Comparison of ENCODE assay signal across 19 mouse cellular contexts in genomic region chr5:132974876-132975275, GRCm38 (mm10).
DNase-seq lines count a peak whose midpoint lies in the region; ATAC-seq lines count a peak whose summit lies in the region.
"Had no signal": no experiment of that assay in that cellular context is flagged by ENCODE, and none has a peak within 500 bp of the region (broad histone marks: within the 10 kb centered on the region; RNA-seq: fewer than 3 reads in every experiment).

No protein-coding gene starts in this region.

- no peak overlapping the region for H3K4me3 ChIP-seq in hindbrain, embryonic 11.5 days (ENCODE audit: low read depth, low read length)
- H3K4me3 ChIP-seq in hindbrain, embryonic 12.5 days, result no peak overlapping the region
- no peak overlapping the region for H3K4me3 ChIP-seq in forebrain, embryonic 14.5 days (ENCODE audit: low read depth, low read length)
- H3K4me3 ChIP-seq in midbrain, embryonic 11.5 days (ENCODE audit: low read depth, low read length), result no peak overlapping the region
- H3K4me3 ChIP-seq in intestine, embryonic 15.5 days (replicated peaks), result no peak overlapping the region
- H3K4me3 ChIP-seq: embryonic facial prominence, embryonic 15.5 days; heart, embryonic 12.5 days; left cerebral cortex, adult 2 months; limb, embryonic 10.5 days; neural tube, embryonic 13.5 days had no signal

- no peaks in the 10 kb centered on the region for H3K36me3 ChIP-seq in hindbrain, embryonic 11.5 days (ENCODE audit: control insufficient read depth, insufficient read depth, low read length)
- no peaks in the 10 kb centered on the region for H3K36me3 ChIP-seq in hindbrain, embryonic 12.5 days
- H3K36me3 ChIP-seq in forebrain, embryonic 14.5 days (ENCODE audit: control insufficient read depth, insufficient read depth, low read length), result no peaks in the 10 kb centered on the region
- H3K36me3 ChIP-seq in midbrain, embryonic 11.5 days (ENCODE audit: control insufficient read depth, insufficient read depth, low read length), result no peaks in the 10 kb centered on the region
- H3K36me3 ChIP-seq in intestine, embryonic 15.5 days, result no peaks in the 10 kb centered on the region
- H3K36me3 ChIP-seq: embryonic facial prominence, embryonic 15.5 days; heart, embryonic 12.5 days; limb, embryonic 10.5 days; neural tube, embryonic 13.5 days had no signal

- DNase-seq in hindbrain, embryonic 11.5 days (ENCODE audit: low spot score), result peak; percentile 9
- DNase-seq in forebrain, embryonic 14.5 days (ENCODE audit: low spot score), result peak; percentile 54
- peak; percentile 90 for DNase-seq in midbrain, embryonic 11.5 days (ENCODE audit: low spot score, missing footprints)
- DNase-seq in right cerebral cortex, postnatal 14 days, result no peak
- DNase-seq: cerebellum, adult 9-11 months; kidney, adult 9 months; kidney, postnatal 36 days; liver, postnatal 0 days; lung, postnatal 10 days had no signal

- H3K27ac ChIP-seq in hindbrain, embryonic 11.5 days (ENCODE audit: low read depth, low read length), result no peak overlapping the region
- H3K27ac ChIP-seq in hindbrain, embryonic 12.5 days, result no peak overlapping the region
- H3K27ac ChIP-seq in forebrain, embryonic 14.5 days (ENCODE audit: low read depth, low read length), result no peak overlapping the region
- no peak overlapping the region for H3K27ac ChIP-seq in midbrain, embryonic 11.5 days (ENCODE audit: low read depth, low read length)
- H3K27ac ChIP-seq in intestine, embryonic 15.5 days, result no peak overlapping the region
- H3K27ac ChIP-seq: embryonic facial prominence, embryonic 15.5 days; left cerebral cortex, adult 2 months; limb, embryonic 10.5 days; neural tube, embryonic 13.5 days; stomach, postnatal 0 days had no signal

- no peaks in the 10 kb centered on the region; the same call in 1 of the 2 replicates for H3K4me1 ChIP-seq in hindbrain, embryonic 11.5 days (replicated peaks; ENCODE audit: control insufficient read depth, insufficient read depth, low read length)
- peaks cover 21% of the 10 kb centered on the region for H3K4me1 ChIP-seq in hindbrain, embryonic 12.5 days
- peaks cover 2% of the 10 kb centered on the region; the same call in 1 of the 2 replicates for H3K4me1 ChIP-seq in forebrain, embryonic 14.5 days (ENCODE audit: control insufficient read depth, insufficient read depth, low read length)
- peaks cover 17% of the 10 kb centered on the region for H3K4me1 ChIP-seq in midbrain, embryonic 11.5 days (ENCODE audit: control insufficient read depth, insufficient read depth, low read length)
- 0 out of 2 replicates have a peak, but pooled peaks cover 2% of the 10 kb centered on the region for H3K4me1 ChIP-seq in intestine, embryonic 15.5 days (replicated peaks)
- H3K4me1 ChIP-seq: heart, embryonic 12.5 days; limb, embryonic 10.5 days had no signal

- WGBS in hindbrain, embryonic 11.5 days, result 25% methylated on average over 3 of the region's 3 CpGs
- 17% methylated on average over 3 of the region's 3 CpGs for WGBS in hindbrain, embryonic 12.5 days
- WGBS in forebrain, embryonic 14.5 days, result 4% methylated on average over 3 of the region's 3 CpGs
- 5% methylated on average over 3 of the region's 3 CpGs for WGBS in midbrain, embryonic 11.5 days
- WGBS in intestine, embryonic 15.5 days, result 30% methylated on average over 3 of the region's 3 CpGs

- H3K4me2 ChIP-seq in hindbrain, embryonic 11.5 days (replicated peaks; ENCODE audit: low read depth, low read length), result no peak overlapping the region
- no peak overlapping the region for H3K4me2 ChIP-seq in hindbrain, embryonic 12.5 days (replicated peaks)
- H3K4me2 ChIP-seq in forebrain, embryonic 14.5 days (ENCODE audit: low read length), result no peak overlapping the region
- no peak overlapping the region; the same call in 1 of the 2 replicates for H3K4me2 ChIP-seq in midbrain, embryonic 11.5 days
- no peak overlapping the region for H3K4me2 ChIP-seq in intestine, embryonic 15.5 days (replicated peaks)
- H3K4me2 ChIP-seq: embryonic facial prominence, embryonic 15.5 days; heart, embryonic 12.5 days; neural tube, embryonic 13.5 days had no signal

- no peak overlapping the region for H3K9ac ChIP-seq in hindbrain, embryonic 11.5 days (ENCODE audit: low read depth, low read length)
- H3K9ac ChIP-seq in hindbrain, embryonic 12.5 days, result no peak overlapping the region
- no peak overlapping the region for H3K9ac ChIP-seq in forebrain, embryonic 14.5 days (ENCODE audit: low read length)
- H3K9ac ChIP-seq in midbrain, embryonic 11.5 days (ENCODE audit: low read length), result no peak overlapping the region
- no peak overlapping the region for H3K9ac ChIP-seq in intestine, embryonic 15.5 days
- H3K9ac ChIP-seq: embryonic facial prominence, embryonic 15.5 days; heart, embryonic 12.5 days; liver, postnatal 0 days; neural tube, embryonic 13.5 days had no signal

- no peaks in the 10 kb centered on the region for H3K27me3 ChIP-seq in hindbrain, embryonic 11.5 days (ENCODE audit: control insufficient read depth, insufficient read depth, low read length)
- no peaks in the 10 kb centered on the region; the same call in 1 of the 2 replicates for H3K27me3 ChIP-seq in hindbrain, embryonic 12.5 days
- no peaks in the 10 kb centered on the region for H3K27me3 ChIP-seq in forebrain, embryonic 14.5 days (replicated peaks; ENCODE audit: control insufficient read depth, insufficient read depth, low read length)
- H3K27me3 ChIP-seq in midbrain, embryonic 11.5 days (ENCODE audit: control insufficient read depth, insufficient read depth, low read length), result no peaks in the 10 kb centered on the region; the same call in 1 of the 2 replicates
- H3K27me3 ChIP-seq in intestine, embryonic 15.5 days (replicated peaks), result no peaks in the 10 kb centered on the region
- H3K27me3 ChIP-seq: embryonic facial prominence, embryonic 15.5 days; heart, embryonic 12.5 days; neural tube, embryonic 13.5 days had no signal

- ATAC-seq in hindbrain, embryonic 11.5 days (ENCODE audit: low FRiP score), result no peak
- no peak; the same call in 1 of the 2 replicates for ATAC-seq in hindbrain, embryonic 12.5 days (ENCODE audit: low FRiP score)
- peak; percentile 58 for ATAC-seq in forebrain, embryonic 14.5 days
- peak; percentile 95 for ATAC-seq in midbrain, embryonic 11.5 days (ENCODE audit: low FRiP score)
- ATAC-seq in erythroid progenitor cell, adult 5-6 weeks (replicated peaks; ENCODE audit: low FRiP score, poor library complexity, severe bottlenecking), result no peak
- ATAC-seq in intestine, embryonic 15.5 days, result no peak
- ATAC-seq: inflammation-experienced regulatory T-cells, adult 6 months; liver, postnatal 0 days had no signal

- H3K9me3 ChIP-seq in hindbrain, embryonic 11.5 days (ENCODE audit: control insufficient read depth, low read length), result 0 out of 2 replicates have a peak, but pooled peaks cover 2% of the 10 kb centered on the region
- H3K9me3 ChIP-seq in hindbrain, embryonic 12.5 days (replicated peaks), result 0 out of 2 replicates have a peak, but pooled peaks cover 7% of the 10 kb centered on the region
- no peaks in the 10 kb centered on the region for H3K9me3 ChIP-seq in forebrain, embryonic 14.5 days (replicated peaks; ENCODE audit: control insufficient read depth, low read length)
- H3K9me3 ChIP-seq in midbrain, embryonic 11.5 days (ENCODE audit: control insufficient read depth, low read length), result peaks cover 3% of the 10 kb centered on the region; the same call in 1 of the 2 replicates
- H3K9me3 ChIP-seq in intestine, embryonic 15.5 days, result no peaks in the 10 kb centered on the region
- H3K9me3 ChIP-seq: embryonic facial prominence, embryonic 15.5 days; heart, embryonic 12.5 days; limb, embryonic 10.5 days had no signal

Comparison
In these comparisons a context has a peak if more than half of its experiments do, and no peak if none do; other contexts are left out.
1. ATAC-seq: peak in forebrain, embryonic 14.5 days (single experiment) and midbrain, embryonic 11.5 days (single experiment); none in hindbrain, embryonic 11.5 days (single experiment), hindbrain, embryonic 12.5 days (single experiment), erythroid progenitor cell, adult 5-6 weeks (single experiment) and intestine, embryonic 15.5 days (single experiment).